Mouse (Mus musculus) lung, embryonic 16.5 days (tissue): ENCODE measurements around the gene 1110002E22Rik. TPM values are rescaled to one million over a fixed set of nuclear protein-coding genes. Genes with fewer than 3 reads are reported as not detected.

Source experiments
- ATAC-seq: fragments of 200-750 bp; cut with Nextera tagmentation; 2 replicates; pipeline ENCODE4 v1.8.0; 2017; ENCODE audit warnings: low read depth, mild to moderate bottlenecking, moderate library complexity
- H3K27ac ChIP-seq: fragments of 300-500 bp; sonication (generic); 2 replicates; pipeline ENCODE4 v1.5.1; 2014; ENCODE audit warnings: mild to moderate bottlenecking, control low read depth, low read length
- H3K27me3 ChIP-seq: fragments of 300-500 bp; sonication (generic); 2 replicates; pipeline ENCODE4 v1.6.1; 2014; ENCODE audit warnings: low read depth, low read length, mixed read lengths; ENCODE audit not compliant: control insufficient read depth, insufficient read depth
- H3K36me3 ChIP-seq: fragments of 300-500 bp; sonication (generic); 2 replicates; pipeline ENCODE4 v1.6.1; 2014; ENCODE audit warnings: low read length; ENCODE audit not compliant: control insufficient read depth, insufficient read depth
- H3K4me1 ChIP-seq: fragments of 300-500 bp; sonication (generic); replicated peaks from 2 replicates; pipeline ENCODE4 v1.6.1; 2014; ENCODE audit warnings: low read length, mixed read lengths; ENCODE audit not compliant: control insufficient read depth, insufficient read depth
- H3K4me2 ChIP-seq: fragments of 300-500 bp; sonication (generic); 2 replicates; pipeline ENCODE4 v1.6.1; 2014; ENCODE audit warnings: low read depth, low read length, control low read depth
- H3K4me3 ChIP-seq: fragments of 300-500 bp; sonication (generic); 2 replicates; pipeline ENCODE4 v1.5.1; 2014; ENCODE audit warnings: mild to moderate bottlenecking, low read length, control low read depth
- H3K9ac ChIP-seq: fragments of 300-500 bp; sonication (generic); 2 replicates; pipeline ENCODE4 v1.6.1; 2014; ENCODE audit warnings: low read length, control low read depth
- H3K9me3 ChIP-seq: fragments of 300-500 bp; sonication (generic); 2 replicates; pipeline ENCODE4 v1.6.1; 2016; ENCODE audit warnings: low read length; ENCODE audit not compliant: control insufficient read depth
- WGBS: fragments of 180-500 bp; shearing (Covaris S2); extraction: QIAGEN DNeasy Blood & Tissue Kit; methylation state at CpG from one replicate; pipeline ENCODE4 v1.1.7; 2014; 5-methylcytosine and 5-hydroxymethylcytosine counted together
- polyA plus RNA-seq: library from polyadenylated mRNA; unstranded; fragments of >200 nt; fragmentation: Nextera tagmentation; extraction: Ambion mirVana; gene quantifications from 2 replicates; pipeline ENCODE4 v1.2.1, GENCODE M21; 2015

The 1110002E22Rik gene
- polyA plus RNA-seq, 1 experiment from 2014 or later, result 0.88 TPM

DNA sequence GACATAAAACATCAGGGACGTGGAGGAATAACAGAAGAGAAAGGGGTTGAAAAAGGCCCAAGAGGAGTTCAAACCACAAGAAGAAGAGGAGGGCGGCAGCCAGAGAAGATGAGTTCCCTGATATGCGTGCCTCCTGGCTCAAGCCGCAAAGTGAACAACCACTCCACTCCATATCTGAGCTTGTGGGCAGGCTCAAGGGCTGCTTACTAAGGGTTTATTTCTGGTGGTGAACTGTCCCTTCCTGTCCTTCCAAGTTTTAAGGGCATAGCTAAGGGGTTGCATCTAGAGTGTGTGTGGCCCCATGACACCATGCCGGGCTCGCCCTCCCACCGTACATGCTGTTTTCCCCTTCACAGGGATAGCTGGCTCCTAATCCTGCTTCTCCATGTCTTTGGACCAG, 4.4 kb upstream of the 1110002E22Rik start:
- no peak overlapping the region for H3K4me2 ChIP-seq
- no peaks in the 10 kb centered on the region for H3K27me3 ChIP-seq
- H3K9me3 ChIP-seq, result no peaks in the 10 kb centered on the region
- H3K4me3 ChIP-seq, result no peak overlapping the region
- H3K36me3 ChIP-seq, result no peaks in the 10 kb centered on the region
- 88% methylated on average over 7 of the region's 7 CpGs for WGBS
- no peak overlapping the region for H3K9ac ChIP-seq
- no peak overlapping the region for H3K27ac ChIP-seq
- ATAC-seq, result no peak
- peaks cover 22% of the 10 kb centered on the region for H3K4me1 ChIP-seq

DNA sequence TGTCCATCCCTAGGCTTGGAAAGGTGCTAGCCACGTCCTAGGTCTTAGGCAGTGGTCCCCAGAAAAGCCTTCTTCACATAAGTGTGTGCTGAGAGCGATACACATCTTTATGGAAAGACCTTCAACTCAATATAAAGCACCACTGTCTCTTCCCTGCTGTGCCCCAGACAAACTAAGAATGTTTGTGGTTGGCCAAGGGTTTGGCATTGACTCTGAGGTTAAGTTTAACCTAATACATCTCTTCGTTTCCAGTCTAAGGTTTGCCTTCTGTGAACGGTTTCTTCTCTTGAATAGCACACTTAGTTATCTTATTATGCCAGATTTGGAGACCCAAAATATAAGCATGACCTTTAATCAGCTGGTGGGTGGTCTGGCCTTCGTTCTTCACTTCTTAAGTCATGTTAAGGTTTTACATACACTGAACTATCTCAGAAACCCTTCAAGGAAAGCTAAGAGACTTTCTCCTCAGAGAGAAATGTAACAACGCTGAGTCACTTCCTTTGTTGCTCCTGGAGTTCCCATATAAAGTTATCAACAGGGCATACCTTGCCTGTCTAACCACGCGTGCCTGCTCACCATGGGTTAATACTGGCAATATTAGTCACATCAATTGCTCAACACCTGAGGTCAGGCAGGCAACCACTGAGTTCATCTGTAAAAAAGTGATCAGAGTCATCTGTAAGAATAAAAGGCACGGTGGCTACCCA, 3.5 kb upstream of the 1110002E22Rik start:
- Histone ChIP-seq H3K27me3 (no peaks in the 10 kb centered on the region), H3K9me3 (no peaks in the 10 kb centered on the region), H3K9ac (no peak overlapping the region), H3K4me1 (peaks cover 22% of the 10 kb centered on the region), H3K36me3 (no peaks in the 10 kb centered on the region), H3K27ac (no peak overlapping the region), H3K4me3 (no peak overlapping the region), H3K4me2 (no peak overlapping the region)
- WGBS, result 80% methylated on average over 9 of the region's 9 CpGs
- ATAC-seq, result no peak

DNA sequence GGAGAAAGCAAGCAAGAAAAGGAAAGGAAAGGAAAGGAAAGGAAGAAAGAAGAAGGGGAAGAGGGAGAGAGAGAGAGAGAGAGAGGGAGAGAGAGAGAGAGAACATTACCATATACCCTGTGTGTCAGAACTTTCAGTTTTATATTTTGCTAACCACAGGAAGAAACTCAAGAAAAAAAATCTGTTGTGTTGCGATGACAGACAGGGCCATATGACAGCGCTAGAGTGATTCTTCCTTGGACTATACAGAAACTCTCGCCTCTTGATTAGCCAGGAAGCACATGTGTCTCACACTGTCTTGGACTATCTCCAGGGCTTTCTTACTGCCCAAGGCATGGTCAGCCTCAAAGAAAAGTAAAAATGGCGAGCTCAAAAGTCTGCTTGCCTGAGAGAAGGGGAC, 2.2 kb upstream of the 1110002E22Rik start:
- no peak overlapping the region for H3K9ac ChIP-seq
- H3K4me2 ChIP-seq, result no peak overlapping the region
- no peaks in the 10 kb centered on the region for H3K36me3 ChIP-seq
- H3K4me3 ChIP-seq, result no peak overlapping the region
- no peaks in the 10 kb centered on the region for H3K9me3 ChIP-seq
- H3K4me1 ChIP-seq, result peaks cover 12% of the 10 kb centered on the region
- ATAC-seq, result no peak
- 64% methylated on average over 4 of the region's 4 CpGs for WGBS
- H3K27ac ChIP-seq, result no peak overlapping the region
- no peaks in the 10 kb centered on the region for H3K27me3 ChIP-seq

DNA sequence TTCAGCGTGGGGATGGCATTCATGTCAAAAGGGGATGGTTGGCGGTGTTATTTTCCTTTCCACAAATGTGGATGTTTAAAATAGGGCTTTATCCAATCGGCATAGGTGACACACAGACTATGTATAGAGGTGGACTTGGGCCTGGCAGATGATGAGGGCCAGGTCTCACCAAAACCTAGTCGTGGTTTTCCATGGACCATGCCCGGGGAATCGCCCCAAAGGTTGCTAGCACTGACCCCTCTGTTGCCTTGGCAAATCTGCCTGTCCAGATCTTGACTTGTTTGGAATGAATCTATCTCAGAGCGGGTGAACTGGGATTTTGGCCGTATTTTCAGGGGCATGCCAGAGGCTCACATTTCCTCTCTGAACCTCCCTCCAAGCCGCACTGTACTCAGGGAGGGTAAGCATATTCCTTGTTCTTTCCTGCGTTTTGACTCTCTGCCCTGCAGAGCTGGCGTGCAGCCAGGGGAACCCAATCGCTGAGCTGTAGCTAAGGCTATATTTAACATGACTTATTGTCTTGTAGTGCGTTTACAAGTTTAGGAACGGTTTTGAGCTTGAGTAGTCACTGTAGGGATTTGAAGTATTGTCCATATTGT, 1.0 kb upstream of the 1110002E22Rik start:
- Histone ChIP-seq H3K27me3 (no peaks in the 10 kb centered on the region), H3K4me3 (no peak overlapping the region), H3K27ac (peak overlapping the region; percentile 62), H3K36me3 (no peaks in the 10 kb centered on the region), H3K4me2 (peak overlapping the region; percentile 17; the same call in 1 of the 2 replicates), H3K9ac (0 out of 2 replicates have a peak overlapping the region, but pooled peaks have one; percentile 26), H3K9me3 (no peaks in the 10 kb centered on the region), H3K4me1 (peaks cover 12% of the 10 kb centered on the region)
- 34% methylated on average over 14 of the region's 14 CpGs for WGBS
- peak; percentile 84 for ATAC-seq

DNA sequence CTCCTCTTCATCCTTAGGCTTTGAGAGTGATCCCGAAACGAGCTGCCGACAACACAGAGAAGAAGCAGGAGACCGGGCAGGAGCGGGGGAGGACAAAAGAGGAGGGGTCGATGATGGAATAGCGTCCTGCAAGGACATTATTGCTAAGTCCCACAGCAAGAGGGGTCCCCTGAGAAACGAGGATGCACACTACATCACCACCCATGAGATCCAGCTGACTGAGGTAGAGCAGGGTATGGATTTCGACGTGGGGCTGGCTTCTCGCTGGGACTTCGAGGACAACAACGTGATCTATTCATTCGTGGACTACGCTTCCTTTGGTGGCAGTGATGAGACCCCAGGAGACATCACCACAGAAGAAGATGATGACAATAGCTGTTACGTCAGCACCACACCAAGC, 1.1 kb downstream of the 1110002E22Rik start:
- 84% methylated on average over 16 of the region's 16 CpGs for WGBS
- Histone ChIP-seq H3K4me2 (no peak overlapping the region), H3K4me1 (peaks cover 12% of the 10 kb centered on the region), H3K27ac (no peak overlapping the region), H3K9me3 (no peaks in the 10 kb centered on the region), H3K4me3 (no peak overlapping the region), H3K9ac (no peak overlapping the region), H3K36me3 (no peaks in the 10 kb centered on the region), H3K27me3 (no peaks in the 10 kb centered on the region)
- ATAC-seq, result no peak

DNA sequence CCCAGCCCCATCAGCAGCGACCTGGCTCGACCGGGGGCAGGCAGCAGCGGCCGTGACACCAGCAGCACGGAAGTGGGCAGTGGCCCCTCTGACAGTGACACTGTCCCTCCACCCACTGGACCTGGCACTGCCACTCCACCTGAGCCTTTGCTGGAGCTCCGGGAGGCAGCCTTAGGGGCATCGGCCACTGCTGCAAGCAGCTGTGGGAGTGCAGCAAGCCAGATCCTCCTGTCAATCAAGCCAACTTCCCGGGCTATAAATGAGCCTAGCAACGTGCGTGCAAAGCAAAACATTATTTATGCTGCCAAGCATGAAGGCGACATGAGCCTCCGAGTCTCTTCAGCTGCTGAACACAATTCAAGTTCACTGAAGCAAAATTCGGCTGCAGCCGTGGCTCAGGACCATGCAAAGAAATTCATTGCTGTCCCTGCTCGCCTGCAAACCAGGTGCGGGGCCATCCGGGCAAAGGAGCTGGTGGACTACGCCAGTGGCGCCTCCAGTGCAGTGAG, 1.6 kb downstream of the 1110002E22Rik start:
- Histone ChIP-seq H3K27me3 (no peaks in the 10 kb centered on the region), H3K9me3 (no peaks in the 10 kb centered on the region), H3K4me1 (peaks cover 12% of the 10 kb centered on the region), H3K4me2 (no peak overlapping the region), H3K4me3 (no peak overlapping the region), H3K27ac (no peak overlapping the region), H3K9ac (no peak overlapping the region), H3K36me3 (no peaks in the 10 kb centered on the region)
- 77% methylated on average over 20 of the region's 20 CpGs for WGBS
- no peak for ATAC-seq

DNA sequence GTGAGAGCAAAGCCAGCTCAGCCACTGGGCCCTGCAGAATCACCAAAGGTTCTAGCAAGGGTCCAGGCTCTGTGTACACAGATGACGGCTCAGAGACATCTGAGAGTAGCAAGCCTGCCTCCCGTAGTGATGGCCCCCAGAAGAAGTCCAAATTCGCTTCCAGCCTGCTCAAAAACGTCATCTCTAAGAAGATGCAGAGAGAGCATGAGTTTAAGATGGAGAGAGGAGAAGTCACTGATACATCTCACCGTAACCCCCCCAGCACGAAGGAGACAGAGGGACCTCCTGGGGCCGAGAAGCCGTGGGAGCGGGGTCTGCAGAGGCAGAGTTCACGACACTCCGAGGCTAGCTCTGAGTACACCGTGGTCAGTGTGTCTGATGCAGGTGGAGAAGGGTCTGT, 2.4 kb downstream of the 1110002E22Rik start, which contains the start of gene Gm5105:
Gm5105 (minus strand) TSS at position 101 of the 400 bp plus-strand sequence.
- no peak within 1 kb of the TSS for H3K9ac ChIP-seq
- H3K4me2 ChIP-seq, result no peak within 1 kb of the TSS

DNA sequence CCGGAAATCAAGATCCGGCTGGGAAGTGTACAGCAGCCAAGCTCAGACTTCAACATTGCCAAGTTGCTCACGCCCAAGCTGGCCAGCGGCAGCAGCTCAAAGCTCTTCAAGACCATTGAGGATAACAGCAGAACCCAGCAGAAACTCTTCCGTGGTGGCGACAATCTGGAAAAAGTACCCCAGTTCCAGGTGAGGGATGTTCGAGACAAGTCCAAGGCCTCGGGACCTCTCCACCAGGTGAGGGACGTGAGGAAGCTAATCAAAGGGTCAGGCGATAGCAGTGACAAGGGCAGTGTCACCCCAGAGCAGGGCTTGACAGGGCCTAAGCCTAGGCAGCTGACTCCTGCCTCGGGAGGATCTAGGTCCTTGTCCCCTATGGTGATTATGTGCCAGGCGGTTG, 3.3 kb downstream of the 1110002E22Rik start:
- Histone ChIP-seq H3K9me3 (no peaks in the 10 kb centered on the region), H3K27me3 (no peaks in the 10 kb centered on the region), H3K9ac (no peak overlapping the region), H3K27ac (no peak overlapping the region), H3K4me2 (no peak overlapping the region), H3K4me1 (peaks cover 12% of the 10 kb centered on the region), H3K36me3 (no peaks in the 10 kb centered on the region), H3K4me3 (no peak overlapping the region)
- WGBS, result 92% methylated on average over 12 of the region's 12 CpGs
- ATAC-seq, result no peak

More for the DNA sequence above, 2.4 kb downstream of the 1110002E22Rik start, which contains the start of gene Gm5105:
- Histone ChIP-seq H3K4me1 (peaks cover 12% of the 10 kb centered on the region), H3K4me3 (no peak within 1 kb of the TSS), H3K27me3 (no peaks in the 10 kb centered on the region), H3K27ac (no peak within 1 kb of the TSS), H3K36me3 (no peaks in the 10 kb centered on the region), H3K9me3 (no peaks in the 10 kb centered on the region)
- no peak for ATAC-seq
- 93% methylated on average over 12 of the region's 12 CpGs for WGBS

DNA sequence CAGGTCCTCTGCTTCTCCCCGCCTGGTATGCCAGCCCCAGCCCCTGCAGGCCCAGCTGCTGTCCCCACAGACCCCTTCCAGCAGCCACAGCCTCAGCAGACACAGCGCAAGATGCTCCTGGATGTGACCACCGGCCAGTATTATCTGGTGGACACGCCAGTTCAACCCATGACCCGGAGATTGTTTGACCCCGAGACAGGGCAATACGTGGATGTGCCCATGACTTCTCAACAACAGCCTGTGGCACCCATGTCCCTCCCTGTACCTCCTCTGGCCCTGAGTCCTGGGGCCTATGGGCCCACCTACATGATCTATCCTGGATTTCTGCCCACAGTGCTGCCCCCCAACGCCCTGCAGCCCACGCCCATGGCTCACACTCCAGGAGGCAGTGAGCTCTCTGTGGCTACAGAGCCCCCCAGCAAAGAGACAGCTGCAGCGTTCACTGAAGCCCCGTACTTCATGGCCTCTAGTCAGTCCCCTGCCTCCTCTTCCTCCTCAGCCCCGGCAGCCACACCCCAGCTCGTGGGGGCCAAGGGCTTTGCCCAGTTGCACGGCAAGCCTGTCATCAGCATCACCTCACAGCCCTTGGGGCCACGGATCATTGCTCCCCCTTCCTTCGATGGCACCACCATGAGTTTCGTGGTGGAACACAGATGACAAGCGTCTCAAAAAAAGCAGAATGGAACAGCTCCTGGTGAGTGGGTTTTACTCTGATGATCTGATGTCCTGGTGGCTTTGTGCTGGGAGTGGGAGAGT, 5.1 kb downstream of the 1110002E22Rik start:
- Histone ChIP-seq H3K4me1 (peaks cover 2% of the 10 kb centered on the region; the same call in 1 of the 2 replicates), H3K27me3 (no peaks in the 10 kb centered on the region), H3K9me3 (no peaks in the 10 kb centered on the region), H3K4me3 (no peak overlapping the region), H3K36me3 (no peaks in the 10 kb centered on the region), H3K9ac (no peak overlapping the region), H3K4me2 (no peak overlapping the region), H3K27ac (no peak overlapping the region)
- no peak for ATAC-seq
- 74% methylated on average over 18 of the region's 18 CpGs for WGBS
